Mouse (Mus musculus) forebrain, embryonic 10.5 days (tissue): ENCODE data around the gene 2310030G06Rik. TPM values are rescaled to one million over a fixed set of nuclear protein-coding genes. Genes with fewer than 3 reads are reported as not detected.
A peak's percentile ranks its signal among the peaks of the same experiment; 100 is the strongest.

Experiments used
- DNase-seq: peaks from one replicate; pipeline ENCODE4 v3.0.0-alpha.2; 2017; ENCODE audit warnings: low spot score; ENCODE audit errors: extremely low spot score
- H3K27ac ChIP-seq: fragments of 300-500 bp; sonication (generic); 2 replicates; pipeline ENCODE4 v1.5.1; 2016; ENCODE audit warnings: mild to moderate bottlenecking
- H3K27me3 ChIP-seq: fragments of 300-500 bp; sonication (generic); 2 replicates; pipeline ENCODE4 v1.6.1; 2016; ENCODE audit warnings: mild to moderate bottlenecking; ENCODE audit not compliant: poor library complexity, severe bottlenecking
- H3K36me3 ChIP-seq: fragments of 300-500 bp; sonication (generic); replicated peaks from 2 replicates; pipeline ENCODE4 v1.6.1; 2016; ENCODE audit warnings: mild to moderate bottlenecking, moderate library complexity
- H3K4me1 ChIP-seq: fragments of 300-500 bp; sonication (generic); 2 replicates; pipeline ENCODE4 v1.6.1; 2016
- H3K4me3 ChIP-seq: fragments of 300-500 bp; sonication (generic); 2 replicates; pipeline ENCODE4 v1.5.1; 2016; ENCODE audit warnings: mild to moderate bottlenecking, moderate library complexity
- H3K9me3 ChIP-seq: fragments of 300-500 bp; sonication (generic); 2 replicates; pipeline ENCODE4 v1.6.1; 2016; ENCODE audit warnings: mild to moderate bottlenecking, moderate library complexity
- WGBS: fragments of 180-500 bp; shearing (Covaris S2); methylation state at CpG from one replicate; pipeline ENCODE4 v1.1.7; 2016; 5-methylcytosine and 5-hydroxymethylcytosine counted together
- polyA plus RNA-seq: library from polyadenylated mRNA; unstranded; fragments of >200 nt; fragmentation: Nextera tagmentation; extraction: Ambion mirVana; gene quantifications from 2 replicates; pipeline ENCODE4 v1.2.1, GENCODE M21; 2016

Gene 2310030G06Rik
- polyA plus RNA-seq, 1 experiment from 2014 or later = 2.1 TPM

GRCm38 (mm10) chr9:50721061-50721460, 25.3 kb downstream of the 2310030G06Rik start:
- Histone ChIP-seq H3K27me3 (no peaks in the 10 kb centered on the region), H3K4me3 (no peak overlapping the region), H3K9me3 (no peaks in the 10 kb centered on the region), H3K4me1 (peaks cover 40% of the 10 kb centered on the region), H3K27ac (no peak overlapping the region), H3K36me3 (peaks cover 18% of the 10 kb centered on the region)
- WGBS = 51% methylated on average over 12 of the region's 12 CpGs
- DNase-seq = no peak

- Histone ChIP-seq H3K9me3 (no peaks in the 10 kb centered on the region), H3K4me3 (no peak overlapping the region), H3K27ac (no peak overlapping the region), H3K36me3 (peaks cover 21% of the 10 kb centered on the region), H3K4me1 (peaks cover 19% of the 10 kb centered on the region), H3K27me3 (no peaks in the 10 kb centered on the region)
- 89% methylated on average over 4 of the region's 4 CpGs for WGBS
- DNase-seq = no peak
Observed at GRCm38 (mm10) chr9:50718878-50719277, 27.5 kb downstream of the 2310030G06Rik start.

DNA sequence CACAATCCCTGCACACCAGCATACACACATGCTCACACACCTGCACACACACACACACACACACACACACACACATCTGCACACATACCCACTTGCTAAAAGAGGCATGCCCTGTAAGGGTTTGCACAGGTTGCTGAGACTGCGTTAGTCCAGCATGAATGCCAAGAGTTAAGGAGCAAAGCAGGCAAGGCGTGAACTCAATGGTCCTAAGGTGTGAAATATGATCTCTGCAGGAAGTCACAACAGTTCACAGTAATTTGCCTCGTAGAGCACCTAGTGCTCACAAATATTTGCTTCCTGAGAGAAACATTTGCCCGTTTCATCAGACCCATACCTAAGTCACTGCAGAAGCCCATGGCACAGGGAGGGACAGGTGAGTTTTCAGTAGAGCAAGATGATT, 32.1 kb downstream of the 2310030G06Rik start:
- Histone ChIP-seq H3K4me1 (no peaks in the 10 kb centered on the region), H3K27me3 (no peaks in the 10 kb centered on the region), H3K9me3 (no peaks in the 10 kb centered on the region), H3K36me3 (peaks cover 28% of the 10 kb centered on the region), H3K27ac (no peak overlapping the region), H3K4me3 (no peak overlapping the region)
- DNase-seq = no peak
- 72% methylated on average over 4 of the region's 4 CpGs for WGBS

GRCm38 (mm10) chr9:50711337-50711736, 35.0 kb downstream of the 2310030G06Rik start:
- H3K4me3 ChIP-seq = no peak overlapping the region
- H3K36me3 ChIP-seq = peaks cover 31% of the 10 kb centered on the region
- H3K9me3 ChIP-seq = no peaks in the 10 kb centered on the region
- no peaks in the 10 kb centered on the region for H3K4me1 ChIP-seq
- no peak overlapping the region for H3K27ac ChIP-seq
- no peak for DNase-seq
- WGBS = 82% methylated on average over 4 of the region's 4 CpGs
- H3K27me3 ChIP-seq = no peaks in the 10 kb centered on the region

DNA sequence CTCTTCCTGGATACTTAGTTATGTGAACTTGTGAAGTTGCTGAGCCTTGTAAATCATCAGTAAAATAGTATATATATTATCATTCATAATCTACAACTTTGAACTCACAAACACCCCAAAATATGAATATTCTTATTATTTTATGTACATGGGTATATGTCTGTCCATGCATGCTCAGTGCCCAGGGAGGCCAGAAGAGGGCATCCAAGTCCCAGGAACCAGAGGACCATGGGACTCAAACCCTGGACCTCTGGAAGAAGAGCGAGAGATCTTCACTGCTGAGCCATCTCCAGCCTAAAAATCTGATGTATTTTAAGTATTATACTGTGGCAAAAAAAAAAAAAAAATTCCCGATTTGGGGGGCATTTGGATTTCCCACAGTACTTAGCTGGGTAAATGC, 37.2 kb downstream of the 2310030G06Rik start:
- Histone ChIP-seq H3K27me3 (no peaks in the 10 kb centered on the region), H3K27ac (no peak overlapping the region), H3K4me3 (no peak overlapping the region), H3K9me3 (no peaks in the 10 kb centered on the region), H3K4me1 (peaks cover 11% of the 10 kb centered on the region; the same call in 1 of the 2 replicates), H3K36me3 (peaks cover 24% of the 10 kb centered on the region)
- DNase-seq = no peak
- WGBS = 32% methylated on average over 2 of the region's 2 CpGs

DNA sequence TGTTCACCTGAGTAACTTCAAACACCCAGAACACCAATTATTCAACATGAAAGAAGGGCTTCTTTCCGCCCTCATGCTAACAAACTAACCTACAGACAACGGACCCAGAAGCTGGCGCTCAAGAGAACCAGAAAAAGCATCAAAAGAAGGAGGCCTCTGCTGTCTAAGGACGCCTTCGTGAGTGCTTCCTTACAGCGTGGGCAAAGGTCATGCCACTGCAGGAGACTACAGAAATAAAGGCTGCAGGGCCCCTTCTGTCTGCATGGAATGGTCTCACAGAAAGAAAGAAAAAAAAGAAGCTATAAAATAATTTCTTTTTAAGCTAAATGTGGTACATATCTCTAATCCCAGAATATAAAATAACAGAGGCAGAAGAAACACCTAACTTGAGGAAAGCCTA, 41.4 kb downstream of the 2310030G06Rik start:
- Histone ChIP-seq H3K9me3 (no peaks in the 10 kb centered on the region), H3K27ac (no peak overlapping the region), H3K4me1 (peaks cover 11% of the 10 kb centered on the region; the same call in 1 of the 2 replicates), H3K27me3 (peaks cover 22% of the 10 kb centered on the region), H3K36me3 (peaks cover 43% of the 10 kb centered on the region), H3K4me3 (no peak overlapping the region)
- no peak for DNase-seq
- 62% methylated on average over 6 of the region's 6 CpGs for WGBS

- peaks cover 36% of the 10 kb centered on the region for H3K27me3 ChIP-seq
- no peaks in the 10 kb centered on the region for H3K9me3 ChIP-seq
- DNase-seq = no peak
- no peak overlapping the region for H3K27ac ChIP-seq
- WGBS = 71% methylated on average over 11 of the region's 11 CpGs
- H3K4me3 ChIP-seq = no peak overlapping the region
- peaks cover 46% of the 10 kb centered on the region for H3K4me1 ChIP-seq
- peaks cover 32% of the 10 kb centered on the region for H3K36me3 ChIP-seq
Observed at GRCm38 (mm10) chr9:50700921-50701691, 45.2 kb downstream of the 2310030G06Rik start.

DNA sequence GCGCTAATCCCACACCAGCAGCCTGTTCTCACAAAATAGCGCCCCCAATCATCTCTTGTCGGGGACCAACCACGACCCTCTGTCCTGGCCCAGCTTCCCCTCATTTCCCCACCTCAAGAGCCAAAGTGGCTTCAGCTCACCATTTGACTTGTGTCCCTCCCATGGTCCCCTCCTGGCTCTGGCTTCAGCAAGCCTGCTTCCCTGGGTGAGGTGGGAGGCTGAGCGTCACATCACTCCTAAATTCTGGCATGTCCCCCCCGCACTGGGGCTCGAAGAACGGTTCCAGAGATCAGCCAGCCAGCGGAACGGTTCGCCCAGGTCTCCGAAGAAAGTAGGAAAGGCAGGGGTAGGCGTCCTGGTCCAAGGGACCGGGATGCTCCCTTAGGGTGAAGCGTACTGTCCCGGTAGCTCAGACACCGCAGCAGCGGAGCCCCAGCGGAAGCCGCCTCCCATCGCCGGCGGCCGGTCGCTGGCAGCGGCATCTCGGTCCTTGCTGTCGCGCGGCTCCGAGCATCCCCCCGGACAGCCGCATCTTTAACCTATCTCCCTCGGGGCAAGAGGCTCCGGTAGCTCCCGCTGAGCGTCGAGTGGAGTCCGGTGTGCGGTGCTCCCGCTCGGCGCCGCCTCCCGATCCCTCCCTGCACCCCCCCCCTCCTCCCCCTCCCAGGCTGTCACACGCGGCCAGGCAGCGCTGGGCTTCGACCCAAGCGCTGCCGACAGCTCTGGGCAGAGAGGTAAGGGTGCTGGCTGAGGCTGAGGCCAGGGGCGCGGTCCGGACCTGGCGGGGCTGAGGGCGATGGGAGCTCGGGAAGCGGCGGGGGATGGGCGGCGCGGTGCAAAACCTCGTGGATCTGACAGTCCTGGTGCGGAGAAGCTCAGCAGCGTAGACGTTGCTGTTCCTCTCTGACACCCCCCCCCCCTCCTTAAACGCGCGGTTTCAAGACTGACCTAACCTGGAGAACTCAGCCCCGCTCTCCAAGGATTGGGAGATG, 47.6 kb downstream of the 2310030G06Rik start:
- H3K4me1 ChIP-seq = peaks cover 41% of the 10 kb centered on the region
- H3K27me3 ChIP-seq = peaks cover 46% of the 10 kb centered on the region
- WGBS = 1% methylated on average over 66 of the region's 70 CpGs
- no peaks in the 10 kb centered on the region for H3K9me3 ChIP-seq
- peak; percentile 53 for DNase-seq
- H3K27ac ChIP-seq = peak overlapping the region; percentile 74
- peak overlapping the region; percentile 66 for H3K4me3 ChIP-seq
- peaks cover 42% of the 10 kb centered on the region for H3K36me3 ChIP-seq

DNA sequence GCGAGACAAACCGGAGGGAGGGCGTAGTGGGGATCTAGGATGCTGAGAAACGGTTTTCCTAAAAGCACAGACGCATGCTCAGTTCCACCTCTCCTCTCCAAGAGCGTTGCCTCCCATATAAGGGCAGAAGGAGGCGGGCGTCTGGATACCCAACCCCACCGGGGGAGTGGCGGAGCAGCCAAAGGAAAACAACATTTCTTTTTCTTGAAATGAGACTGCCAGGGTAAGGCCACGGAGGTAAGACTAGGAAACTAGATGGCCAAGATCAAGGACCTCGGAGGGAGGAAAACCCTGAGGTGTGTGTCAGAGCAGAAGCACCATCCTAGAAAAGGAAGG, 48.7 kb downstream of the 2310030G06Rik start:
- Histone ChIP-seq H3K27me3 (peaks cover 46% of the 10 kb centered on the region), H3K4me1 (peaks cover 51% of the 10 kb centered on the region), H3K9me3 (no peaks in the 10 kb centered on the region), H3K36me3 (peaks cover 39% of the 10 kb centered on the region), H3K4me3 (peak overlapping the region; percentile 66), H3K27ac (peak overlapping the region; percentile 79)
- DNase-seq = peak; percentile 67
- 3% methylated on average over 12 of the region's 12 CpGs for WGBS

- no peaks in the 10 kb centered on the region for H3K9me3 ChIP-seq
- H3K4me3 ChIP-seq = peak overlapping the region; percentile 66
- WGBS = 45% methylated on average over 12 of the region's 12 CpGs
- H3K4me1 ChIP-seq = peaks cover 57% of the 10 kb centered on the region
- H3K27ac ChIP-seq = peak overlapping the region; percentile 79
- no peak for DNase-seq
- H3K36me3 ChIP-seq = peaks cover 38% of the 10 kb centered on the region
- peaks cover 46% of the 10 kb centered on the region for H3K27me3 ChIP-seq
Observed at GRCm38 (mm10) chr9:50696851-50697705, 49.3 kb downstream of the 2310030G06Rik start.

- Histone ChIP-seq H3K27ac (no peak overlapping the region), H3K27me3 (peaks cover 26% of the 10 kb centered on the region), H3K36me3 (peaks cover 26% of the 10 kb centered on the region), H3K4me3 (no peak overlapping the region), H3K9me3 (no peaks in the 10 kb centered on the region), H3K4me1 (peaks cover 59% of the 10 kb centered on the region)
- DNase-seq = no peak
- WGBS = 87% methylated on average over 6 of the region's 6 CpGs
Observed at GRCm38 (mm10) chr9:50695153-50695552, 51.2 kb downstream of the 2310030G06Rik start.

DNA sequence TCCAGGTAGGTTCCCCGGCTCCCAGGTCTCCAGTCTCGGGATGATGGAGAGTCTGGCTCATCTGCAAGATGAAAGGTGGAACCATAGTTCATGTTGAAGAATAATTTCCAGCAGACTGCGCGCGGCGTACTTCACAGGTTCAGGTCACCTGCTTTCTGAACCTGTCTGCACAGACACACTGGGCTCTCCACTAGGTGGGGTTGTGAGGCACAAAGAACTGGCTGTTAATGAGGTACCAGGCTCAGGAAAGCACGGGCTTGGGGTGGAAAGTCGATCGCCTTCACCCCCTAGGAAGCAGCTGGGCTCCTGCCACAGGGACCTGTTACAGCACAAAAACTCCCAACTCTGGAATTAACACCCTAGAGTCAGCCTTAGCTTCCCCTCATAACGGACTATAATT, 52.7 kb downstream of the 2310030G06Rik start:
- peaks cover 37% of the 10 kb centered on the region for H3K36me3 ChIP-seq
- H3K4me3 ChIP-seq = no peak overlapping the region
- H3K9me3 ChIP-seq = no peaks in the 10 kb centered on the region
- peak; percentile 47 for DNase-seq
- no peak overlapping the region for H3K27ac ChIP-seq
- H3K27me3 ChIP-seq = peaks cover 13% of the 10 kb centered on the region
- WGBS = 15% methylated on average over 10 of the region's 10 CpGs
- peaks cover 49% of the 10 kb centered on the region for H3K4me1 ChIP-seq
